Mouse (Mus musculus) erythroblast, embryonic 14.5 days (primary cell): ENCODE results near the gene Pde8b.

ENCODE experiments used
- GATA1 ChIP-seq: IDR thresholded peaks from 2 replicates; pipeline ENCODE4 v1.6.1; 2012; ENCODE audit warnings: low read length, inconsistent platforms, mixed read lengths
- TAL1 ChIP-seq: IDR thresholded peaks from 3 replicates; pipeline ENCODE4 v1.6.1; 2012; ENCODE audit warnings: low read length, inconsistent platforms, mixed read lengths

- TF ChIP-seq GATA1 = no peak
- no peak for TF ChIP-seq TAL1
Measured at GRCm38 (mm10) chr13:95011546-95012257, 238.4 kb downstream of the Pde8b start.
